Mouse (Mus musculus): ENCODE data around the gene Ehbp1.

GRCm38 (mm10) chr11:22008817-22009216 lies 333.3 kb downstream of the Ehbp1 start:
- no peak for TF ChIP-seq EP300 (IDR thresholded peaks at IDR 0.05; ENCODE audit: insufficient read depth, low read depth, low read length)
- TF ChIP-seq CTCF (IDR thresholded peaks at IDR 0.05; ENCODE audit: low read depth, low read length): no peak
